Mouse (Mus musculus) bone marrow macrophage, adult 2 months (primary cell): Measurements from ENCODE around the gene Wdr95. TPM values are rescaled to one million over a fixed set of nuclear protein-coding genes. Genes with fewer than 3 reads are reported as not detected.

Experiments
- H3K27ac ChIP-seq: 2 replicates; pipeline ENCODE4 v1.5.1; 2012; ENCODE audit warnings: low read depth, low read length; ENCODE audit not compliant: insufficient read depth
- H3K4me1 ChIP-seq: 2 replicates; pipeline ENCODE4 v1.6.1; 2012; ENCODE audit warnings: low read length; ENCODE audit not compliant: control insufficient read depth, insufficient read depth
- H3K4me3 ChIP-seq: 2 replicates; pipeline ENCODE4 v1.5.1; 2012; ENCODE audit warnings: mild to moderate bottlenecking, low read length, moderate library complexity; ENCODE audit not compliant: insufficient read depth
- CTCF ChIP-seq: IDR thresholded peaks from 2 replicates; pipeline ENCODE4 v1.5.1; 2012; ENCODE audit warnings: low read depth, mild to moderate bottlenecking, low read length, moderate library complexity
- POLR2A ChIP-seq: IDR thresholded peaks from 2 replicates; pipeline ENCODE4 v1.6.1; 2012; ENCODE audit warnings: mild to moderate bottlenecking, low read depth, low read length, borderline replicate concordance
- polyA plus RNA-seq: library from polyadenylated mRNA; stranded (reverse); fragments of >200 nt; gene quantifications from 2 replicates; pipeline ENCODE4 v1.2.4, GENCODE M21; 2012; ENCODE audit not compliant: missing spikeins, insufficient read depth, insufficient read length

Wdr95 gene
- polyA plus RNA-seq, 1 experiment: not detected

GRCm38 (mm10) chr5:149636075-149636920 is 107.8 kb downstream of the Wdr95 start, which contains the start of gene Hsph1:
Hsph1 (minus strand) TSS chr5:149636376.
- no peak for TF ChIP-seq CTCF
- TF ChIP-seq POLR2A: no peak
- H3K4me3 ChIP-seq: peak within 1 kb of the TSS; percentile 88
- peak within 1 kb of the TSS; percentile 51 for H3K27ac ChIP-seq
- peaks cover 31% of the 10 kb centered on the region for H3K4me1 ChIP-seq

GRCm38 (mm10) chr5:149637306-149637705 is 108.8 kb downstream of the Wdr95 start:
- H3K27ac ChIP-seq: no peak overlapping the region
- no peak for TF ChIP-seq CTCF
- no peak for TF ChIP-seq POLR2A
- H3K4me3 ChIP-seq: no peak overlapping the region
- peaks cover 26% of the 10 kb centered on the region for H3K4me1 ChIP-seq

GRCm38 (mm10) chr5:149641277-149641892 is 112.9 kb downstream of the Wdr95 start:
- TF ChIP-seq CTCF: no peak
- TF ChIP-seq POLR2A: no peak
- Histone ChIP-seq H3K27ac (peak overlapping the region; percentile 68), H3K4me3 (peak overlapping the region; percentile 36), H3K4me1 (peaks cover 11% of the 10 kb centered on the region)

- Histone ChIP-seq H3K4me1 (peaks cover 9% of the 10 kb centered on the region), H3K4me3 (no peak overlapping the region), H3K27ac (no peak overlapping the region)
- TF ChIP-seq POLR2A: no peak
- no peak for TF ChIP-seq CTCF
Measured at GRCm38 (mm10) chr5:149642366-149642765, 113.9 kb downstream of the Wdr95 start.

- TF ChIP-seq CTCF (no peak), POLR2A (no peak)
- no peak overlapping the region for H3K4me3 ChIP-seq
- H3K27ac ChIP-seq: no peak overlapping the region
- peaks cover 8% of the 10 kb centered on the region for H3K4me1 ChIP-seq
Measured at GRCm38 (mm10) chr5:149642783-149643509, 114.5 kb downstream of the Wdr95 start.

GRCm38 (mm10) chr5:149647367-149648115 is 119.1 kb downstream of the Wdr95 start:
- no peaks in the 10 kb centered on the region for H3K4me1 ChIP-seq
- TF ChIP-seq POLR2A: no peak
- TF ChIP-seq CTCF: no peak
- no peak overlapping the region for H3K27ac ChIP-seq
- no peak overlapping the region for H3K4me3 ChIP-seq

GRCm38 (mm10) chr5:149648196-149648595 is 119.7 kb downstream of the Wdr95 start:
- TF ChIP-seq CTCF (no peak), POLR2A (no peak)
- no peak overlapping the region for H3K27ac ChIP-seq
- no peaks in the 10 kb centered on the region for H3K4me1 ChIP-seq
- H3K4me3 ChIP-seq: no peak overlapping the region

- no peak overlapping the region for H3K4me3 ChIP-seq
- TF ChIP-seq CTCF (no peak), POLR2A (no peak)
- H3K27ac ChIP-seq: no peak overlapping the region
- no peaks in the 10 kb centered on the region for H3K4me1 ChIP-seq
Measured at GRCm38 (mm10) chr5:149648895-149649406, 120.5 kb downstream of the Wdr95 start.

- no peak for TF ChIP-seq POLR2A
- TF ChIP-seq CTCF: no peak
- H3K4me1 ChIP-seq: no peaks in the 10 kb centered on the region
- no peak overlapping the region for H3K4me3 ChIP-seq
- H3K27ac ChIP-seq: no peak overlapping the region
Measured at GRCm38 (mm10) chr5:149649499-149650178, 121.2 kb downstream of the Wdr95 start.
